Mouse (Mus musculus) adrenal gland, adult (tissue): ENCODE measurements around the gene Ppm1e.
A peak's percentile ranks its signal among the peaks of the same experiment; 100 is the strongest.

Experiments
- DNase-seq, 2 experiments: peaks; one replicate each; pipeline ENCODE4 v3.0.0; 2022 to 2023; ENCODE audit warnings: low spot score in 1 of 2; ENCODE audit not compliant: inconsistent age in 2 of 2

Gene Ppm1e

GRCm38 (mm10) chr11:87358331-87359261, at the start of gene Ppm1e:
TSS of gene Ppm1e (minus strand) at chr11:87359023.
- peak; percentile 88 to 95 for DNase-seq

GRCm38 (mm10) chr11:87404876-87405275, 46.1 kb upstream of the Ppm1e start, which contains the start of the genes Rad51c and Tex14:
TSS of gene Rad51c (minus strand) at chr11:87404954.
TSS of gene Tex14 (plus strand) at chr11:87405065.
- DNase-seq: peak in 1 of 2 experiments; percentile 51

- peak; percentile 97 to 99 for DNase-seq
Measured at GRCm38 (mm10) chr11:87404111-87404853, 45.5 kb upstream of the Ppm1e start.

GRCm38 (mm10) chr11:87398402-87398801, 39.6 kb upstream of the Ppm1e start:
- DNase-seq: no peak

GRCm38 (mm10) chr11:87393855-87394254, 35.0 kb upstream of the Ppm1e start:
- peak; percentile 21 to 77 for DNase-seq

GRCm38 (mm10) chr11:87385676-87386075, 26.9 kb upstream of the Ppm1e start:
- no peak for DNase-seq

GRCm38 (mm10) chr11:87384551-87384950, 25.7 kb upstream of the Ppm1e start:
- DNase-seq: peak; percentile 38 to 75

- no peak for DNase-seq
Measured at GRCm38 (mm10) chr11:87367865-87368580, 9.2 kb upstream of the Ppm1e start.

GRCm38 (mm10) chr11:87367061-87367460, 8.2 kb upstream of the Ppm1e start:
- no peak for DNase-seq

- DNase-seq: no peak
Measured at GRCm38 (mm10) chr11:87365120-87365519, 6.3 kb upstream of the Ppm1e start.

- DNase-seq: no peak
Measured at GRCm38 (mm10) chr11:87359262-87359612, 414 bp upstream of the Ppm1e start.

GRCm38 (mm10) chr11:87357317-87358300, 1.2 kb downstream of the Ppm1e start:
- peak; percentile 37 to 80 for DNase-seq

- no peak for DNase-seq
Measured at GRCm38 (mm10) chr11:87354861-87355260, 4.0 kb downstream of the Ppm1e start.

GRCm38 (mm10) chr11:87353646-87354170, 5.1 kb downstream of the Ppm1e start:
- DNase-seq: peak; percentile 34 to 73

GRCm38 (mm10) chr11:87326381-87326780, 32.4 kb downstream of the Ppm1e start:
- DNase-seq: peak; percentile 59 to 87

- no peak for DNase-seq
Measured at GRCm38 (mm10) chr11:87322558-87322957, 36.3 kb downstream of the Ppm1e start.

GRCm38 (mm10) chr11:87320007-87320406, 38.8 kb downstream of the Ppm1e start:
- peak in 1 of 2 experiments; percentile 51 for DNase-seq

GRCm38 (mm10) chr11:87318956-87319708, 39.7 kb downstream of the Ppm1e start:
- no peak for DNase-seq

GRCm38 (mm10) chr11:87313533-87313932, 45.3 kb downstream of the Ppm1e start:
- DNase-seq: no peak
